Mouse (Mus musculus) adrenal gland, postnatal 4 days (tissue): ENCODE results near the gene Cdx2. TPM values are rescaled to one million over a fixed set of nuclear protein-coding genes. Genes with fewer than 3 reads are reported as not detected.

Source experiments
- DNase-seq, 2 experiments: peaks; one replicate each; pipeline ENCODE4 v3.0.0; 2021 to 2022; ENCODE audit warnings: low spot score in 2 of 2, mixed read lengths in 2 of 2
- microRNA-seq: library from miRNA; unstranded; fragments of <30 nt; microRNA quantifications from one replicate; pipeline ENCODE4 v1.2.0, GENCODE M21; 2021
- total RNA-seq, 2 experiments: library from RNA; stranded (reverse); gene quantifications; 2 replicates each; pipeline ENCODE4 v1.2.3; 2021

Cdx2 gene
- total RNA-seq, 2 experiments from 2014 or later, result not detected

- DNase-seq, result no peak
These were observed 45.0 kb downstream of the Cdx2 start for GRCm38 (mm10) chr5:147261899-147262541.

GRCm38 (mm10) chr5:147260778-147261177, 46.3 kb downstream of the Cdx2 start:
- no peak for DNase-seq

- DNase-seq, result no peak
These were observed 46.9 kb downstream of the Cdx2 start for GRCm38 (mm10) chr5:147260189-147260588.

Small RNAs within 50 kb of the gene (microRNA-seq; reads per million reads assigned to microRNA genes)
- gene Mir7k, result not detected

Other genes starting within 250 kb of the Cdx2 start
- gene Lnx2, start 230.7 kb downstream of the Cdx2 start, total RNA-seq, result 10 to 100 TPM; 19.1 to 19.8 TPM
- gene Polr1d, start 230.2 kb downstream of the Cdx2 start, total RNA-seq, result 100 to 1,000 TPM; 131 to 133 TPM
- not detected for gene Gsx1, start 118.6 kb downstream of the Cdx2 start, total RNA-seq
- 1 to 10 TPM in 1 of 2 experiments, not detected in 1; 1.8 TPM for gene Pdx1, start 37.3 kb downstream of the Cdx2 start, total RNA-seq
- 1 to 10 TPM; 1.1 to 7.2 TPM for gene Urad, start 15.2 kb upstream of the Cdx2 start, total RNA-seq
- gene Flt3, start 93.2 kb upstream of the Cdx2 start, total RNA-seq, result under 1 TPM; 0.20 to 0.31 TPM
- 100 to 1,000 TPM; 149 to 151 TPM for gene Pan3, start 122.9 kb upstream of the Cdx2 start, total RNA-seq